Mouse (Mus musculus) liver, postnatal 0 days (tissue): Measurements from ENCODE around the gene Atrnl1.

Experiments
- CTCF ChIP-seq: sonication (generic); IDR thresholded peaks from 2 replicates; pipeline ENCODE4 v1.5.1; 2016; ENCODE audit warnings: antibody characterized with exemption, low read depth
- EP300 ChIP-seq: IDR thresholded peaks from 2 replicates; pipeline ENCODE4 v1.6.1; 2016; ENCODE audit warnings: antibody characterized with exemption, low read depth, mild to moderate bottlenecking

DNA sequence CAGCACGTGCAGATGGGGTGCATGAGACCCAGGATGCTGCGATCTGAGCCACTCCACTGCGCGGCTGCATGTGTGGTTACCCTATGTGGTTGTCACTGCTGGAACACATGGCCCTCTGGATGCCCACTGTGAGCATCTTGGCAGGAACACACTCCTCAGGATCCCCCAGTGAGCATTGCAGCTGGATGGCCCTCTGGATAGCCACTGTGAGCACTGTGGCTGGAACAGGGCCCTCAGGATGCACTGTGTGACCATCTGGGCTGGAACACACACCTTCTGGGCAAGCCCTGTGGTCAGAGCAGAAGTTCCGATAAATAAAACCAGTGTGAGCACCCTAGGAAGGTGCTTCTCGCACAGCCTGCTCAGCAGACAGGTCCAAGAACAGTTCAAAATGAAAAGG lies 364.4 kb downstream of the Atrnl1 start:
- TF ChIP-seq CTCF (no peak), EP300 (no peak)
